Mouse (Mus musculus) adrenal gland, postnatal 25 days (tissue): ENCODE data around the gene Dbndd1. TPM values are rescaled to one million over a fixed set of nuclear protein-coding genes. Genes with fewer than 3 reads are reported as not detected.
"Not testable (repeated sequence)": the region's sequence is repeated elsewhere in the genome, so short reads cannot be mapped to it uniquely, and the experiment has no call there.

Experiments
- DNase-seq: peaks from one replicate; pipeline ENCODE4 v3.0.0; 2021; ENCODE audit warnings: mixed read lengths
- total RNA-seq: library from RNA; stranded (reverse); gene quantifications from 2 replicates; pipeline ENCODE4 v1.2.3, GENCODE M21; 2021

Gene Dbndd1
- total RNA-seq, 1 experiment from 2014 or later, result 0.67 TPM

DNA sequence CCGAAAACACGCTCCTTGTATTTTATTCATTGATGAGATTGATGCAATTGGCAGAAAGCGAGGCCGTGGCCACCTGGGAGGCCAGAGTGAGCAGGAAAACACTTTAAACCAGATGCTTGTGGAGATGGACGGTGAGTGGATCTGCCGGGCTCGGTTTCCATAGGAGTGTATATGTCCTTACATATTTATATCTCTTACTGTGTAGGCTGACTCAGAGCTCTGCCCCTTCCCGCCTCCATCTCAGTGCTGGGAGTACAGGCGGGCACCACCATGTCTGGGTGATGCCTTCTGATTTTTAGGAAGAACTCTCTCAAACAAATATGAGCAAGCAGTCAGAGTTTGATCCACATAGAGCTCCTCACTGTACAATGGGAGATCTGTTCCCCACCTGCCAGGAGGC lies 22.4 kb downstream of the Dbndd1 start:
- no peak for DNase-seq

- no peak for DNase-seq
Observed at GRCm38 (mm10) chr8:123491280-123492075, 23.8 kb downstream of the Dbndd1 start.

- DNase-seq, result no peak
Observed at GRCm38 (mm10) chr8:123482627-123483026, 32.6 kb downstream of the Dbndd1 start.

DNA sequence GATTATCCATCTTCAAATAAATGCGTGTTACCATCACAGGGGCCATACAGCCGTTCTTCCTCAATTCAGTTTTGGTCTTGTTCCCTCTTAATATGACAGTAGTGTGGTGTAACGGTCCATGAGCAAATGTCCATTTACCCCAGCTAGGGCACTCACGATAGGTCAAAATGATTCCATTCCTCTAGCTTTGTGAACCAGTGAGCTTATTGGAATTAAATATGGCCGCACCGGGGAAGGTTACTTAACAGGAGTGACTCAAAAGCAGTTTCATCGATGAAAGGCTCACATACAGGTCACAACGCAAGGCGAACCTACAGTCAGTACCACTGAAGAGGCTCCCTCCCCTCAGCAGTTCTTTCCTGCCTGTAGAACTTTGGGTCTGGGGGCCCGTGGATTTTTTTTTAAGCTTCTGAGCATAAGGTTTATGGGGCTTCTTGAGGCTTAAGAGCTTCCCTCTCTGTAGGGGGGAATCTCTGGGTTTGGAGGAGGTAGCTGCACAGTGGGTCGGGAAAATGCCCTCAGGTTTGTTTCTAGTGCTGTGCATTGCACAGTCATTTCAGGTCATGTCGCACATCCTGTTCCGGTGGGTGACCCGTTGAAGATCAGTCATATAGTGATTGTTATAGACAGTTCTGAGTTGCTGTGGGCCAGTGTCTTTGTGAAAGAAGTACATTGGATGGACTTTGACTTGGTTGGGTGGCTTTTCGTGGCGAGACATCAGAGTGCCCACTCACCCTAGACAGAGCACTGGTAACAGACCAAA lies 36.6 kb downstream of the Dbndd1 start:
- no peak for DNase-seq

DNA sequence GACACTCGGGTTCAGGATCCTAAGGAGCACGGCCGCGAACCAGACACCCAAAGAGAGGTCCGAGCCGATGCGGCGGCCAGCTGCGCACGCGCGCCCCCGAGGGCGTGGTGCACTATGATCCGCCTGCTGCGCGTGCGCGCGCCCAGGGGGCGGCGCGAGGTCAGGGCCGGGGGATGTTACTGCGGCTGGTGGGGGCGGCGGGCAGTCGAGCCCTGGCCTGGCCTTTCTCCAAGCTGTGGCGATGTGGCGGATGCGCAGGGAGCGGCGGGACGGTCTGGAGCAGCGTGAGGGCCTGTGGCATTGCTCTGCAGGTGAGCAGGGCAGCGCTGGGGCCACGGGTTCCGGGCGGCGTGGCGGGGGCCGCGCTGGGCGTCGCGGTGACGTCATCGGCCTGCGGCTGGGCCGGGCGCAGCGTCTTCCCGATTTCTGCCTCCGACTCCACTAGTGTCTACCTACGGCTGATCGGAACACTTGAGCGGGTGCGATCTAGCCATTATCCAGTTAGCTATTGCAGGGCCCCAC lies 37.5 kb downstream of the Dbndd1 start, which contains the start of gene Afg3l1:
Afg3l1 (plus strand) TSS at position 167 of the 522 bp plus-strand sequence.
- peak; percentile 96 for DNase-seq

DNA sequence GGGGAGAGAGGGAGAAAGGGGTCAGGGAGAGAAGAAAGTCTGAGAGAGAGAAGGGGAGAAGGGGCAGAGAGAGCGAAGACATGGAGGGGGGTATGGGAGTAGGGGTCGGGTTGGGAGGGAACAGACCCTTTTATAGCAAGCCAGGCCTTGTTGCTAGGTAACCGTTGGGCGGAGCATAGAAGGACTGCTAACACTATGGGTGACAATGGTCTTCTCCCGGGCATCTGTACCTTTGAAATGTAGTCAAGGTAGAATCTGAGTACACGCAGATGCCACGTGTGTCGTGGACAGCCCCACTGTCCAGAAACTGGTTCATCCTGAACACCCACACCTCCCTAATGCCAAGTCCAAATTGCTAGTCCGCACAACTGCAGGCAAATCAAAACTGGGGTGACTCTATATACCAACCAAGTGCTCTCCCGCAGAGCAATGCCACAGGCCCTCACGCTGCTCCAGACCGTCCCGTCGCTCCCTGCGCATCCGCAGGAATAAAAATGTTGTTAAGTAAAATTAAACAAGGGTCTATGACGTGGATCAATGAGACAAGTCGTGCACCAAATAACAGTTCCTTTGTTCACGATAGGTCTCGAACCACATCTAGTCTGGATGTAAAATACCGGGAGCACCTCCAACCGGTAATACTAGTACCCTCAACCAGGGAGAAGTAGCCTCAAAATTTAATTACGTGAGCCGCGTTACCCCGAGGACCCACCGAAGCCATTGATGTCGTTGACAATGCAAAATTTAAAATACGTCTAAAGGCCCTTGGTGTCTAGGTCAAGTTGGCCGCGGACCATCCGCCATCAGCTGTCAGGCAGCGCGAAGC lies 38.1 kb downstream of the Dbndd1 start:
- DNase-seq, result no peak

DNA sequence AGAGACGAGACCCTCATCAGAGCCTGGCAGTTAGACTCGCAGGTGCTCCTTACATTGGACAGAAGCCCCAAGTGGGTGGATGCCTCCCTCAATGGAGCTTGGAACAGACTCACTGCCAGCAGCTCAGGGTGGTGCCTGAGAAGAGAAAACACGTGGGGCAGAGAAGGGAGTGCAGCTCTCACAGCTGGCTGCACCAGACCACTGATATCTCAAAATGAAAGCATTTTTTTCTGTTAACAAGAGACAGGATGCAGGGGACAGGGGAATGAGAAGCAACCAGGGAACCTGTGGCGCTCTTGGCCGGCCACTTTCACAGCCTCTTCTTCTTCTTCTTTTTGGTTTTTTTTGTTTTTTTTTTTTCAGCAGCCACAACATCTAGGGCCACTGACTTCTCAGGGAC lies 40.7 kb downstream of the Dbndd1 start:
- DNase-seq, result not testable (repeated sequence)

DNA sequence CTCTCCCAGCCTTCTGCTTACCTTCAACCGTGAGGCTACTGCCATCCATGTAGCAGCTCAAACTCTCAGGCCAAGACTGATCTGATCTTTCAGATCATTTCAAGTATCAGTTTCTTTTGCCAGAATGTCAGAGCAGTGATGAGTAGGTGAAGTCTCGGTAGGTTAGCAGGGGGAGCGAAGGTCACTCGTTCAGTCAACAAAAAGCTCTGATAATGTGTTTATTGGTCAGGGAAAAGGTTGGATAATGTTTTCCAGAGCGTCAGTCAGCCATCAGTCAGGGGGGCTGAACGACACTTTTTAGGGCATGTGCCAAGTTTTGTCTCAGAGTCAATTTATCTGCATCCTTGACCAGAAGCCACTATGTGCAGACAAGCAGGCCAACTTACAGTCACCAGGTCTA lies 42.3 kb downstream of the Dbndd1 start:
- DNase-seq, result not testable (repeated sequence)

- no peak for DNase-seq
Observed at GRCm38 (mm10) chr8:123467476-123467875, 47.8 kb downstream of the Dbndd1 start.

DNA sequence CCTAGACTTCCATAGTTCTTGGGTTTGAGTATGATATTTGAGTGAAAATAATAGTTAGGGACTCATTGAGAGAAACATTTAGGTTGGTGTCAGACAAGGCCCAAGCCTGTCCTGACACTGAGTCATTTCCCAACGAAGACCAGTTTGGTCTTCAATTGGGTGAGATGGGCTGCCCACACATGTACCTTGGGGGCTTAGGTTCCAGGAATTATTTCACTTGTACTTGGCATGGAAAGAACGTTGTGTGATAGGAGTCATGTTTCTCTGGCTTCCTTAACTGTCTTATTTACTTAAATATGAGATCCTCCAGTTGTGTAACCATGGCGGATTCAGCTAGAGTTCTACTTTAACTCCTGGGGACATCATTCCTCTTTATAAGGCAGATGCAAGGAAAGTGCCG lies 51.6 kb downstream of the Dbndd1 start:
- no peak for DNase-seq

Other genes starting within 250 kb of the Dbndd1 start
- gene Fanca, start 196.9 kb downstream of the Dbndd1 start, total RNA-seq, result 6.6 and 15.5 TPM in 2 replicates
- 1.7 and 2.2 TPM in 2 replicates for gene Spire2, start 182.8 kb downstream of the Dbndd1 start, total RNA-seq
- 203 and 237 TPM in 2 replicates for gene Tcf25, start 141.7 kb downstream of the Dbndd1 start, total RNA-seq
- not detected in 2 replicates for gene Mc1r, start 108.4 kb downstream of the Dbndd1 start, total RNA-seq
- gene Tubb3, start 104.0 kb downstream of the Dbndd1 start, total RNA-seq, result 1.7 and 2.8 TPM in 2 replicates
- 19.1 and 29.4 TPM in 2 replicates for gene Def8, start 91.9 kb downstream of the Dbndd1 start, total RNA-seq
- 54.9 and 77.9 TPM in 2 replicates for gene Afg3l1, start 37.6 kb downstream of the Dbndd1 start, total RNA-seq
- gene Gas8, start 3.4 kb upstream of the Dbndd1 start, total RNA-seq, result 16.7 and 18.1 TPM in 2 replicates
- 28.8 and 39.2 TPM in 2 replicates for gene Rhou, start 138.5 kb upstream of the Dbndd1 start, total RNA-seq